Mouse (Mus musculus) bone marrow, adult 2 months (tissue): ENCODE data around the gene Cdca7l.

ENCODE experiments used
- CTCF ChIP-seq: fragments of 200-500 bp; IDR thresholded peaks from 2 replicates; pipeline ENCODE4 v1.5.1; 2011; ENCODE audit warnings: low read length, control low read depth; ENCODE audit not compliant: control insufficient read depth, insufficient read depth
- POLR2A ChIP-seq: fragments of 200-500 bp; IDR thresholded peaks from 2 replicates; pipeline ENCODE4 v1.6.1; 2011; ENCODE audit warnings: low read depth, mild to moderate bottlenecking, control low read depth, low read length, borderline replicate concordance; ENCODE audit not compliant: control insufficient read depth

DNA sequence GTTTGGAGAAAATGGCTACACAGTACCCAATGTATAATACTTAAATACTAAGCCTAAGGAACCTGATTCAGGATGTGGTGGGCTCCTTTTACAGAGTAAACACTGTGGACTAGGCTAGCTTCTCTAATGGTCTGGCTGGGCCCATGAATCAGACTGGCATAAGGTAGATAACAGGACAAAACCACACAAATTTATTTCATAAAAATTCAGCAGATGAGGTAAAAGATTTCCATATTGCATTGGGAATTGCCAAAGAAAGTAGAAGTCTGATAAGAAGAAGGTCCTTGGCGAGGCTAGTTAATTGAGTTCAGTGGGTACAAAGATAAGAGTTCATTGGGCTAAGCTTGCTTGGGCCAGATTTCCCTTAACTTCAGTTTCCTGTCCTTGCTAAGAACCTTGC, 36.6 kb downstream of the Cdca7l start:
- TF ChIP-seq CTCF (no peak), POLR2A (no peak)
